Mouse (Mus musculus): ENCODE measurements around the gene Kcnb1.

Kcnb1 gene

DNA sequence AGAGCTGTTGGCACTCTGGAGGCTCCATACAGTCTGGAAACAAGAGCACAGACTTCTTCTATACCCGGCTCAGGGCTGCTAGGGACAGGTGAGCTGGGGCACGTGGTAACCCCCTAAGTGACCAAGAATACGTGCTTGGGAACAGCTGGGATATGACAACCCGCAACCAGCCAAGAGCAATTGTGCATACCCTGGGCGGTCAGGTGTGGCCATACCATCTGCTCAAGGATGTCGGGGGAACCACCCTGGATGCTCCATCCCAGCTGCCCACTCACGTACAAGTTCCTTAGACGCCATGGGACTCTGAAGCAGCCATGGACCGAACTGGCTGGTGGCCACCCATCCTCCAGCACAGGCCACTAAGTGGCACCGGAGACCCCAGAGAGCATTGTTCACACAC is 26.8 kb downstream of the Kcnb1 start:
- DNase-seq (ENCODE audit: low read depth, low spot score), result no peak
- Histone ChIP-seq H3K27me3 (ENCODE audit: control insufficient read depth, insufficient read depth, low read length, poor library complexity, severe bottlenecking) (no peaks in the 10 kb centered on the region), H3K36me3 (ENCODE audit: control insufficient read depth, insufficient read depth, low read length, poor library complexity, severe bottlenecking) (no peaks in the 10 kb centered on the region)

DNA sequence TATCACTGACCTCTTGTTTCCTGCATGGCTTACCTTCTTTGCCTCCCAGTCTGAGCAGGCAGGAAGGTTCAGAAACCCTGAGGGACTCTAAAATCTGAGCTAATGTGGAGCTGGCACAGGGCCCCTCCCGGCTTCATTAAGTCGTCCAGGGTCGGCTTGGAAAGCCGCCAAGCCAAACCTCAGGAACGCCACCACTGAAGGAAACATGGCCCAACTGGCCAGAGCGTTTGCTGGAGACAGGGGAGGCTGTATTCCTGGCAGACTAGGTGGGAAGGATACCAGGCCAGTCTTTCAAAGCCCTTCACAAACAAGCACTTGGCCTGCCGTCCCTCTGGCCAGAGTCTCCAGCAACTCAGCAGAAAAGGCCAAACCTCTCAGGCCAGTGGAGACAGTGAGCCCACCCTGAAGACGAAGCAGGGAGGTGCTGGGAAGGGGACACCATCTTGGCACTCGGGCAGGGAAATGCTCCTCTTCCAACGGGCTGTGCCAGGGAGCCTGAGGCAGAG is 27.4 kb downstream of the Kcnb1 start:
- H3K36me3 ChIP-seq (ENCODE audit: control insufficient read depth, insufficient read depth, low read length, poor library complexity, severe bottlenecking), result no peaks in the 10 kb centered on the region
- DNase-seq (ENCODE audit: low read depth, low spot score), result no peak
- no peaks in the 10 kb centered on the region for H3K27me3 ChIP-seq (ENCODE audit: control insufficient read depth, insufficient read depth, low read length, poor library complexity, severe bottlenecking)

DNA sequence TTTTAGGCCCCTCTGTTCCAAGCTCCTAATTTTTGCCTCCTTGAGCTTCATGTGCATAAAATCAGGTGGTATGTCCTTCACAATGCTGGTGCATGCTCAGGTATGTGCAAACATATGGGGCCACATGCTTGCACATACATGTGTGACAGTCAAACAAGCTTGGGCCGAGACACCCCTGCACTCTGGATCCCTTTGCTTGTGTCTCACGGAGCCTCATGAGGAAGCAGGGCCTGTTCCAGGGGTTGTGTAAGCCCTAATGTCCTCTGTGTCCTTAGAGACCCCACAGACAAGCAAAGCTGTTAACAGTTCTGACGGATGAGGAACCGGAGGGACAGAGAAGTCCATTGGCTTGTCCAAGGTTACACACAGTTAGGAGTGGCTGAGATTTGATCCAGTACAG is 30.2 kb downstream of the Kcnb1 start:
- DNase-seq (ENCODE audit: low read depth, low spot score), result no peak
- H3K36me3 ChIP-seq (ENCODE audit: control insufficient read depth, insufficient read depth, low read length, poor library complexity, severe bottlenecking), result no peaks in the 10 kb centered on the region
- H3K27me3 ChIP-seq (ENCODE audit: control insufficient read depth, insufficient read depth, low read length, poor library complexity, severe bottlenecking), result no peaks in the 10 kb centered on the region

DNA sequence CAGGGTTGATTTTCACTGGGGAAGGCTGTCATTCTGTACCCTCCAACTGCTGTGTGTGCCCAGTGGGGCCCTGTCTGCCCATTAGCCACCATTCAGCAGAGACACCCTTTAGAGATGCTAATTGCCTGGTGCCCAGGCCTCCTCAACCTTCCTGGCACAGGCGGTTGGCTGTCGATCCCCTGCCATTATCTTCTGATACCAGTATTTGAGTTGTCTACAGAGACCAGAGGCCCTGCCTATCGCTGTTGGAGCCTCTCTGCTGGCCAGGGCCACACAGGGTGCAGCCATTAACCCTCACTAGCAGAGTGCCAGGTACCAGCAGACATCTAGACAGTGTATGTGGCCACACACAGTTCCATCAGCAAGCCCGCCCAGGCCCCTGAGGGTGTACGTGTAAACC is 31.2 kb downstream of the Kcnb1 start:
- Histone ChIP-seq H3K36me3 (ENCODE audit: control insufficient read depth, insufficient read depth, low read length, poor library complexity, severe bottlenecking) (no peaks in the 10 kb centered on the region), H3K27me3 (ENCODE audit: control insufficient read depth, insufficient read depth, low read length, poor library complexity, severe bottlenecking) (no peaks in the 10 kb centered on the region)
- DNase-seq (ENCODE audit: low read depth, low spot score), result no peak

DNA sequence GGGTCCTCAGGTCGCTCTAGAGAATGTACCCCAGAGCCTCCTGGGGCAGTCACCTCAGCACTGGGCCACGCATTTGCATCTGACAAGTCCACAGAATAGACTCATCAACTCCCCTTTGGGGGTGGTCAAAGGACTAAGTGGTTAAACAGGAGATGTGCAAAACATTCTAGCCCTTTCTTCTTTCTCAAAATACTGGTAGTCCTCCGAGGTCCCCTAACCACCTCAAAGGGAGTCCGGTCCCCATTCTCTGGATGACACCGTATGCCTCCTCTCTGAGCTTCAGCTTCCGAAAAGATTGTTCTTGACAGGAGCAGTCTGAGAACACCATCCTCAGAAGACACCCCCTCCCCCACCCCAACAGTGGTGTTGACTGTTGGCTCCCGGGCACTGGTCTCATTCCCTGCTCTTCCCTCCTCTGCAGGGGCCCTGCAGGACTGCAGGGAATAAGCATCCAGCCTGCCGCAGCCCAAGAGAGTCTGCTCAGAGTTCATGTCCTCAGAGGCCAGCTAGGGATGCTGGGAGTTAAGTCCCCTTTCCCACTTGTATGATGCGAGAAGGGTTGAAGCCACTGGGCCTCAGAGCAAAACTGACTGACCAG is 33.7 kb downstream of the Kcnb1 start:
- Histone ChIP-seq H3K36me3 (ENCODE audit: control insufficient read depth, insufficient read depth, low read length, poor library complexity, severe bottlenecking) (no peaks in the 10 kb centered on the region), H3K27me3 (ENCODE audit: control insufficient read depth, insufficient read depth, low read length, poor library complexity, severe bottlenecking) (no peaks in the 10 kb centered on the region)
- DNase-seq (ENCODE audit: low read depth, low spot score), result no peak

DNA sequence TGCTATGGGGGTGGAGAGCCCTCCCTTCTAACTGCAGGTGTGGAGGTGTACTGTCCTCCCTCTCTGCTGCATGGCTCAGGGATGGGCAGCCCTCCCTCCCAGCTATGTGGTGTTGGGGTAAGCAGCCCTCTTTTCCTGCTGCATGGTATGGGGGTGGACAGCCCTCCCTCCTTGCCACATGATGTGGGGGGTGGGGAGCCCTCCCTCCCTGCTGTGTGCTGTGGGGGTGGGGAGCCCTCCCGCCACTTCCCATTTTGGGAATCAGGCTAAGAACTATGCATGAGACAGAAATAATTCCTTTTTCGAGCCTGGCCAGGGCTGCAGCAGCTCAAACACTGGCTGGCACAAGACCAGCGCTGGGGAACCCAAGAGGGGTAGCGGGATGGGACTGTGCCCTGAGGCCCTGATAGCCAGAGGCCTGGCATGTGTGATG is 34.4 kb downstream of the Kcnb1 start:
- Histone ChIP-seq H3K36me3 (ENCODE audit: control insufficient read depth, insufficient read depth, low read length, poor library complexity, severe bottlenecking) (no peaks in the 10 kb centered on the region), H3K27me3 (ENCODE audit: control insufficient read depth, insufficient read depth, low read length, poor library complexity, severe bottlenecking) (no peaks in the 10 kb centered on the region)
- DNase-seq (ENCODE audit: low read depth, low spot score), result no peak

DNA sequence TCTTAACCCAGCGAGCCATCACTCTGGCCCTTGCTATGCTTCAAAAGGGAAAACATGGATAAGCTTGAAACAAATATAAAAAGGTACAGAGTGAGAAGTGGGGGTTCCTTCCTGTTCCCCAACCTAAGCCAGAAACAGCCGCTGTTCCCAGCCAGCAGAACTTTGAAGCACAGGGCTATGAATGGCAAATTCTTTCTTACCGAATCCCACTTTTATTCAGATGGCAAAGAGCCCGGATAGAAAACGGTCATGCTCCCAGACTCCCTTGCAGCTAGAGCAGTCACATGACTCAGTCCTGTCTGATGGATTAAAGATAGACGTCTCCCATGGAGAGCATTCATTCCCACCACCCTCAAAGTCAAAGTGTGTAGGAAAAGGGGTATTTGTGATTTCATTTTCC is 39.1 kb downstream of the Kcnb1 start:
- H3K36me3 ChIP-seq (ENCODE audit: control insufficient read depth, insufficient read depth, low read length, poor library complexity, severe bottlenecking), result no peaks in the 10 kb centered on the region
- no peak for DNase-seq (ENCODE audit: low read depth, low spot score)
- no peaks in the 10 kb centered on the region for H3K27me3 ChIP-seq (ENCODE audit: control insufficient read depth, insufficient read depth, low read length, poor library complexity, severe bottlenecking)

DNA sequence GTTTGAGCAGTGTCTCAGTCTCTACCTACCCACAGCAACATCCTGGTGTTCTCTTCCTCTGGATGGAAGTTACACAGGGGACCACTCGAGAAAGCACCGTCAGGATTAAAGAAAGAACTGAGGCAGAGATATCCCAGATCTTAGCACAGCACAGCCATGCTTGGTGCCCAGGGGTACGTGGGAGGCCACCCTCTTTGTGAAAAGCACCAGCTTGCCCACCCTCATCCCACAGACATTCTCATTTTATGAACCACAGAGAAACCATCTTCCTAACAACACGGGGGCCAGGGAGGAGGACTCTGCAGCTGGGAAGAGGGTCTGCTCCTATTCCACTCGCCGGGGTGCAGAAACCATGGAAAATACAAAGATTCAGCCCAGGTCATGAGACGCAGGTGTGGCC is 39.8 kb downstream of the Kcnb1 start:
- no peaks in the 10 kb centered on the region for H3K27me3 ChIP-seq (ENCODE audit: control insufficient read depth, insufficient read depth, low read length, poor library complexity, severe bottlenecking)
- no peak for DNase-seq (ENCODE audit: low read depth, low spot score)

DNA sequence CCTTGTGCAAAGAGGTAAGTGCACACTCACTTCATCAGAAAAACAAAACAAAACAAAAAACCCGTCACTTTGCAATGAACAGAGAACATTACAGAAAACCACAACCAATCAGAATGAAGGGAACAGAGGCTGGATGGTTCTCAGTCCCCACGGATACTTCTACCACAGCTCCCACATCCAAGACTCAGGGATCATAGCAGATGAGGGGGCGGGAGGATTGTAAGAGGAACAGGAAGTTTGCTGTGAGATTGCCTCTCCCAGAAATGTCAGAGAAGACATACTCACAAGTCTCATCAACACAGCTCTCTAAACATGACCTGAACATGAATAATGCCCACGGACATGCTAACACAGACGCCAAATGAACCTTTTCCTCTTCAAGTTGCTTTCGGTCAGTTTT is 40.9 kb downstream of the Kcnb1 start:
- no peaks in the 10 kb centered on the region for H3K36me3 ChIP-seq (ENCODE audit: control insufficient read depth, insufficient read depth, low read length, poor library complexity, severe bottlenecking)
- H3K27me3 ChIP-seq (ENCODE audit: control insufficient read depth, insufficient read depth, low read length, poor library complexity, severe bottlenecking), result no peaks in the 10 kb centered on the region
- DNase-seq (ENCODE audit: low read depth, low spot score), result no peak

More for the DNA sequence above, 39.8 kb downstream of the Kcnb1 start:
- H3K36me3 ChIP-seq (ENCODE audit: control insufficient read depth, insufficient read depth, low read length, poor library complexity, severe bottlenecking), result no peaks in the 10 kb centered on the region

DNA sequence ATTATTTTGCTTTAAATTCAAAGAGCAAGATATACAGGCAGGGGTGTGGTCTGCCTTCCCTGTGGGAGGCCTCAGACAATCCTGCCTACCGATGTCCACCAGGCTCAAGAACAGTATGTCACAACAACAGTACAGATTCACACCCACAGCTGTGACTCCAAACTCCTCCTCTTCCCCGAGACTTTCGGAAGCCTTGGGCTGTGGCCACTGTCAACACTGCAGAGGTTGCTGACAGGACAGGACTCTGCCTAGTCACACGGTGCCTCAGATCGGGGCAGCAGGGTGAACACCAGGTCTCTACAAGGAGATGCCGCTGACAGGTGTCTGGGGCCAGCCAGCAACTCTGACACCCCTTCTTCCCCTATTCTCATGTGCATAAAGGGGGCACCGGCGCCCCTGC is 42.2 kb downstream of the Kcnb1 start:
- no peaks in the 10 kb centered on the region for H3K27me3 ChIP-seq (ENCODE audit: control insufficient read depth, insufficient read depth, low read length, poor library complexity, severe bottlenecking)
- no peaks in the 10 kb centered on the region for H3K36me3 ChIP-seq (ENCODE audit: control insufficient read depth, insufficient read depth, low read length, poor library complexity, severe bottlenecking)
- DNase-seq (ENCODE audit: low read depth, low spot score), result peak; percentile 25

DNA sequence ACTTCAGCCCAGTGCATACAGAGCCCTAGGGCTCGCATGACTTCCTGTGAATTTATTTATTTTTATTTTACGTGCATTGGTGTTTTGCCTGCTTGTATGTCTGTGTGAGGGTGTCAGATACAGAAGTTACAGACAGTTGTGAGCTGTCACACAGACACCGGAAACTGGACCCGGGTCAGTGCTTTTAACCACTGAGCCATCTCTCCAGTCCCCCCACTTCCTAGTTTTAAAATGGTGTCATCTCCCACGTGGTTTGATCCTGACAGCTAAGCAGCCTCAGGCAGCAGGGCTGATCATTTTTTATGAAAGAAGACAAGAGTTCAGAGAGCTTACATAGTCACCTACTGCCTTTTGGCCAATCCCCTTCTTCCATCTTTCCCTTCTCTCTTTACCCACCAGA is 44.1 kb downstream of the Kcnb1 start:
- H3K36me3 ChIP-seq (ENCODE audit: control insufficient read depth, insufficient read depth, low read length, poor library complexity, severe bottlenecking), result no peaks in the 10 kb centered on the region
- DNase-seq (ENCODE audit: low read depth, low spot score), result peak; percentile 86
- no peaks in the 10 kb centered on the region for H3K27me3 ChIP-seq (ENCODE audit: control insufficient read depth, insufficient read depth, low read length, poor library complexity, severe bottlenecking)

DNA sequence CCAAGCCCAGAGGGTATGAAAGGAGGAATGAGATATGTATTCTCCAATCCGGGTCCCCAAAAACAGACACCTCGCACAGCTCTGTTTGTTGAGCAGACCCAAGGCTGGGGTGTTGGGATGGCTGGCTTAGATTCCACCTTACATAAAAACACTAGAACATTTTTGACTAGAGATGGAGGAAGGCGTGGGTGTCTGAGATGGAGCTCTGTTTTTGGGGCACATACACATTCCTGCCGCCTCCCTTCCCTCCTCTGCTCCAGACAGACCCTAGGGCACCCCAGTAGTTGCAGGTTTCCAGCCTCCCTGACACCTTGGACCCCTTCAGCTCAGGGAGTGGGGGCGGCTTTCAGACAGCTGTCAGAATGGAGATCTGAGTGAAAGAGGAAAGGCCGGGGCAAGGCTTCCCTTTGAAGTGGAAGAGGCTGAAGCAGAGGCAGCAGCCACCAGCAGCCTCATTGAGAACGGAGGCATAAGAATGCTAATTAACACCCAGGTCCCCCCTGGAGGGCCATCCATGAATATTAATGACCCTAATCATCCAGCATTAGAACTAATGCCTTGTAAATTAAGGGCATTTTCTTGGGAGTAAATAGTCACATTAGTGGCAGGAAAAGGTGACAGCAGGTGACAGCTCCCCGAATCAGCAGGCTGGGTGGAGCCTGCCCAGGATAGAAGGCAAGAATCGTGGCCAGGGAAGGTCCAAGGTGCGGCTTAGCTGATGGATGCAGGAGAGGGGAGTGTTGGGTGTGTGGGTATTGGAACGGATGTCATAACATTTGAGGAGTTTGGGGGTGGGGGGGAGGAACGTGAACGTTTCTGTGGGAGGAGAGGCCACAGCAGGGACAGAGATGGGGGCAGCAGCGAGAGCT is 45.3 kb downstream of the Kcnb1 start:
- Histone ChIP-seq H3K36me3 (ENCODE audit: control insufficient read depth, insufficient read depth, low read length, poor library complexity, severe bottlenecking) (no peaks in the 10 kb centered on the region), H3K27me3 (ENCODE audit: control insufficient read depth, insufficient read depth, low read length, poor library complexity, severe bottlenecking) (no peaks in the 10 kb centered on the region)
- no peak for DNase-seq (ENCODE audit: low read depth, low spot score)

DNA sequence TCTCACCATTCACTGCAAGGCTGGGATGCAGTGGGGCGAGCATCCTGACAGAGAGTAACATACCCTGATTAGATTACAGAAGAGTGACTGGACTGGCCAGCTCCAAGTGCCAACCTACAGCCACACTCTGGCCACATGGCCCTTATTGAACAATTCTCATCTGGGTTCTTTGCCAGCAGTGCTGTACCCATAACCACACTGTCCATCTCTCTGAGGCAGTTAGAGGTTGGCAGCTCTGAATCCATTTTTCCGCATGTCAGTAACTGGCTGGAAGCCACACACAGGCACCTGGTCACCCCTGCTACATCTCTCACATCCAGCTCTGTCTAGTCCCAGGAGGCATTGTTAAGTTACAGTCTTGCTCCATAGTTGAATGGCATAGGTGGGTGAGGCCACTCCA is 46.0 kb downstream of the Kcnb1 start:
- DNase-seq (ENCODE audit: low read depth, low spot score), result no peak
- Histone ChIP-seq H3K27me3 (ENCODE audit: control insufficient read depth, insufficient read depth, low read length, poor library complexity, severe bottlenecking) (no peaks in the 10 kb centered on the region), H3K36me3 (ENCODE audit: control insufficient read depth, insufficient read depth, low read length, poor library complexity, severe bottlenecking) (no peaks in the 10 kb centered on the region)

DNA sequence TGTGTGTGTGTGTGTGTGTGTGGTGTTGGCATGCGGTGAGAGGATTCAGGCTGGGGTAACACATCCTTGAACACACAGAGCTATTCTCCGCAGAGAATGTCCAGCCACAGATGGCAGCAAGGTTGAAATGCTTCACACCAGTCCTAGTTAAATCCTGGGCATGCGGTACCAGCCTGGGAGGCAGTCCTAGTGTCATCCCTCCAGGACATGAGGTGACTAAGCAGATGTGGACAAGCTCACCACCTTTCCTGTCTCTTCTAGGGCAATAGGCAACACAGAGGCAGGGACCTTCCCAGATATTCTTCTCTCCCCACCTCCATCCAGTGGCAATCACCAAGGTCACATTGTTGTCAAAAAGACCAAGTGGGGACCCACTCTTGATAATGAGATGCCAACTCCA is 47.7 kb downstream of the Kcnb1 start:
- Histone ChIP-seq H3K27me3 (ENCODE audit: control insufficient read depth, insufficient read depth, low read length, poor library complexity, severe bottlenecking) (no peaks in the 10 kb centered on the region), H3K36me3 (ENCODE audit: control insufficient read depth, insufficient read depth, low read length, poor library complexity, severe bottlenecking) (no peaks in the 10 kb centered on the region)
- DNase-seq (ENCODE audit: low read depth, low spot score), result no peak

DNA sequence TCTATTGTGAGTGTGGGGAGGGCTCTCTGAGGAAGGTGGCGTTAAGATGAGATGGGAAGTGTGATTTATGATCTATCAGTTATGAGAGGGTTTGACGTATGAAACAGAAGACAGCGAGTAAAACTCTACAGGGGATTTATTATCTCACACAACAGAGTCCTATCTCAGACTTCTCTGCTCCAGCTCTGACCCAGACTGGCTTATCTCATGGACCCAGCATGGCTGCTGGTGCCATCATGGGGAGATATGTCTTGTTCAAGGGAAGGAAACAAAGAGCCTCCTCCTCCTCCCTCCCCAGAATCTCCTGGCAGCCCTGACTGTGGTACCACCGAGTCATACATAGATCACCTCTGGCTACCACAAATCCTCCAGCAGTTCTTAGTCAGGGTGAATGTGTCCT is 48.1 kb downstream of the Kcnb1 start:
- Histone ChIP-seq H3K27me3 (ENCODE audit: control insufficient read depth, insufficient read depth, low read length, poor library complexity, severe bottlenecking) (no peaks in the 10 kb centered on the region), H3K36me3 (ENCODE audit: control insufficient read depth, insufficient read depth, low read length, poor library complexity, severe bottlenecking) (no peaks in the 10 kb centered on the region)
- no peak for DNase-seq (ENCODE audit: low read depth, low spot score)
